11 mouse cellular contexts compared by ENCODE assay signal in genomic region chr17:28106352-28106751, GRCm38 (mm10). TPM values are rescaled to one million over a fixed set of nuclear protein-coding genes. Genes with fewer than 3 reads are reported as not detected.
DNase-seq lines count a peak whose midpoint lies in the region; ATAC-seq and TF ChIP-seq lines count a peak whose summit lies in the region.
"Had no signal": no experiment of that assay in that cellular context is flagged by ENCODE, and none has a peak within 500 bp of the region (broad histone marks: within the 10 kb centered on the region; RNA-seq: fewer than 3 reads in every experiment).

No protein-coding gene starts in this region.

- WGBS in hindbrain, embryonic 10.5 days, result 74% methylated on average over 6 of the region's 6 CpGs
- WGBS in hindbrain, embryonic 16.5 days, result 76% methylated on average over 6 of the region's 6 CpGs
- 81% methylated on average over 6 of the region's 6 CpGs for WGBS in midbrain, postnatal 0 days
- 81% methylated on average over 6 of the region's 6 CpGs for WGBS in midbrain, embryonic 16.5 days

- ATAC-seq in hindbrain, embryonic 16.5 days, result no peak
- ATAC-seq in midbrain, postnatal 0 days (ENCODE audit: low FRiP score), result no peak
- ATAC-seq in midbrain, embryonic 16.5 days, result no peak

- H3K4me3 ChIP-seq in hindbrain, embryonic 10.5 days, result 0 out of 2 replicates have a peak overlapping the region, but pooled peaks have one; percentile 28
- H3K4me3 ChIP-seq in hindbrain, embryonic 16.5 days (ENCODE audit: low read length), result no peak overlapping the region
- H3K4me3 ChIP-seq in midbrain, postnatal 0 days (ENCODE audit: low read depth, low read length), result no peak overlapping the region
- H3K4me3 ChIP-seq in midbrain, embryonic 16.5 days (ENCODE audit: low read depth, low read length), result no peak overlapping the region
- H3K4me3 ChIP-seq: liver, embryonic 15.5 days had no signal

- peaks cover 3% of the 10 kb centered on the region; the same call in 1 of the 2 replicates for H3K36me3 ChIP-seq in hindbrain, embryonic 10.5 days
- no peaks in the 10 kb centered on the region for H3K36me3 ChIP-seq in hindbrain, embryonic 16.5 days (ENCODE audit: control insufficient read depth, insufficient read depth, low read length)
- H3K36me3 ChIP-seq in midbrain, postnatal 0 days (ENCODE audit: insufficient read depth, low read length), result no peaks in the 10 kb centered on the region
- H3K36me3 ChIP-seq in midbrain, embryonic 16.5 days (ENCODE audit: control insufficient read depth, insufficient read depth, low read length), result no peaks in the 10 kb centered on the region
- H3K36me3 ChIP-seq: liver, embryonic 15.5 days had no signal

- H3K9ac ChIP-seq in hindbrain, embryonic 16.5 days (ENCODE audit: low read depth, low read length), result no peak overlapping the region
- H3K9ac ChIP-seq in midbrain, postnatal 0 days (replicated peaks; ENCODE audit: low read length, poor library complexity, severe bottlenecking), result no peak overlapping the region
- no peak overlapping the region for H3K9ac ChIP-seq in midbrain, embryonic 16.5 days (ENCODE audit: low read depth, low read length)
- H3K9ac ChIP-seq: liver, embryonic 15.5 days had no signal

- peak overlapping the region; percentile 81 for H3K27ac ChIP-seq in hindbrain, embryonic 10.5 days
- H3K27ac ChIP-seq in hindbrain, embryonic 16.5 days (ENCODE audit: low read depth, low read length), result no peak overlapping the region
- no peak overlapping the region for H3K27ac ChIP-seq in midbrain, postnatal 0 days (ENCODE audit: low read depth, low read length)
- H3K27ac ChIP-seq in midbrain, embryonic 16.5 days (ENCODE audit: low read length), result no peak overlapping the region
- H3K27ac ChIP-seq: liver, embryonic 15.5 days had no signal

- H3K9me3 ChIP-seq in hindbrain, embryonic 10.5 days, result 0 out of 2 replicates have a peak, but pooled peaks cover 5% of the 10 kb centered on the region
- H3K9me3 ChIP-seq in hindbrain, embryonic 16.5 days (ENCODE audit: control insufficient read depth, low read length), result no peaks in the 10 kb centered on the region
- H3K9me3 ChIP-seq in midbrain, postnatal 0 days (ENCODE audit: low read length), result no peaks in the 10 kb centered on the region
- no peaks in the 10 kb centered on the region for H3K9me3 ChIP-seq in midbrain, embryonic 16.5 days (replicated peaks; ENCODE audit: control insufficient read depth, low read length, poor library complexity, severe bottlenecking)
- H3K9me3 ChIP-seq: liver, embryonic 15.5 days had no signal

- peak; percentile 62 for TF ChIP-seq CTCF in midbrain, postnatal 0 days (IDR thresholded peaks at IDR 0.05)

- no peak overlapping the region for H3K4me2 ChIP-seq in hindbrain, embryonic 16.5 days (ENCODE audit: low read length)
- no peak overlapping the region for H3K4me2 ChIP-seq in midbrain, postnatal 0 days (ENCODE audit: low read depth, low read length, poor library complexity, severe bottlenecking)
- H3K4me2 ChIP-seq in midbrain, embryonic 16.5 days (ENCODE audit: low read length), result no peak overlapping the region
- H3K4me2 ChIP-seq: liver, embryonic 15.5 days had no signal

- H3K27me3 ChIP-seq in hindbrain, embryonic 10.5 days (ENCODE audit: insufficient read depth, poor library complexity, severe bottlenecking), result no peaks in the 10 kb centered on the region
- H3K27me3 ChIP-seq in hindbrain, embryonic 16.5 days (replicated peaks; ENCODE audit: control insufficient read depth, insufficient read depth, low read length), result no peaks in the 10 kb centered on the region
- H3K27me3 ChIP-seq in midbrain, postnatal 0 days (ENCODE audit: insufficient read depth, low read length), result no peaks in the 10 kb centered on the region
- no peaks in the 10 kb centered on the region for H3K27me3 ChIP-seq in midbrain, embryonic 16.5 days (ENCODE audit: control insufficient read depth, insufficient read depth, low read depth, low read length)
- H3K27me3 ChIP-seq: liver, embryonic 15.5 days had no signal

- H3K4me1 ChIP-seq in hindbrain, embryonic 10.5 days (replicated peaks), result peaks cover 44% of the 10 kb centered on the region
- peaks cover 7% of the 10 kb centered on the region for H3K4me1 ChIP-seq in hindbrain, embryonic 16.5 days (ENCODE audit: control insufficient read depth, insufficient read depth, low read depth, low read length)
- H3K4me1 ChIP-seq in midbrain, postnatal 0 days (ENCODE audit: insufficient read depth, low read length), result no peaks in the 10 kb centered on the region
- H3K4me1 ChIP-seq in midbrain, embryonic 16.5 days (ENCODE audit: control insufficient read depth, insufficient read depth, low read length), result peaks cover 15% of the 10 kb centered on the region

- no peak for DNase-seq in hindbrain, embryonic 10.5 days (ENCODE audit: low spot score)
- no peak for DNase-seq in midbrain, postnatal 0 days (ENCODE audit: low spot score)
- DNase-seq in R1 (ENCODE audit: low read depth, low spot score), result peak; percentile 82
- DNase-seq in testis, postnatal 14 days (ENCODE audit: low spot score), result peak; percentile 73
- no peak for DNase-seq in cerebellum, adult 8-10 months
- no peak for DNase-seq in cerebellum, postnatal 25 days
- DNase-seq: cerebellum, adult 9-10 months; heart, postnatal 10 days had no signal

RNA-seq across cellular contexts. Expression of gene Tcp11, which starts 25.9 kb away (rescaled TPM):
- polyA plus RNA-seq in hindbrain, embryonic 10.5 days (2016; fragmentation: Nextera tagmentation; extraction: Ambion mirVana), result 1.1 and 2.8 TPM in 2 replicates
- 1.4 and 1.6 TPM in 2 replicates for polyA plus RNA-seq in hindbrain, embryonic 16.5 days (2015; fragmentation: Nextera tagmentation; extraction: Ambion mirVana)
- total RNA-seq in midbrain, postnatal 0 days (2014; rRNA removed), result 4.1 and 8.2 TPM in 2 replicates
- polyA plus RNA-seq in midbrain, postnatal 0 days (2015; fragmentation: Nextera tagmentation; extraction: Ambion mirVana), result 2.3 and 2.5 TPM in 2 replicates
- polyA plus RNA-seq in midbrain, embryonic 16.5 days (2015; fragmentation: Nextera tagmentation; extraction: Ambion mirVana), result 2.0 TPM in 2 replicates

RNA-seq across cellular contexts. Expression of gene Scube3, which starts 35.6 kb away (rescaled TPM):
- 10.7 and 11.0 TPM in 2 replicates for polyA plus RNA-seq in hindbrain, embryonic 10.5 days (2016; fragmentation: Nextera tagmentation; extraction: Ambion mirVana)
- 3.0 and 3.6 TPM in 2 replicates for polyA plus RNA-seq in hindbrain, embryonic 16.5 days (2015; fragmentation: Nextera tagmentation; extraction: Ambion mirVana)
- total RNA-seq in midbrain, postnatal 0 days (2014; rRNA removed), result 19.9 and 24.7 TPM in 2 replicates
- polyA plus RNA-seq in midbrain, postnatal 0 days (2015; fragmentation: Nextera tagmentation; extraction: Ambion mirVana), result 3.1 and 3.9 TPM in 2 replicates
- 5.4 and 5.8 TPM in 2 replicates for polyA plus RNA-seq in midbrain, embryonic 16.5 days (2015; fragmentation: Nextera tagmentation; extraction: Ambion mirVana)

Comparison
In these comparisons a context has a peak if more than half of its experiments do, and no peak if none do; other contexts are left out.
1. DNase-seq: peak in R1 (single experiment) and testis, postnatal 14 days (single experiment); none in hindbrain, embryonic 10.5 days (single experiment), midbrain, postnatal 0 days (single experiment), cerebellum, adult 8-10 months (single experiment) and cerebellum, postnatal 25 days (0 of 2).